Mouse (Mus musculus): ENCODE results near the gene Siah1a. TPM values are rescaled to one million over a fixed set of nuclear protein-coding genes. Genes with fewer than 3 reads are reported as not detected.

Siah1a gene
- polyA plus RNA-seq, 1 experiment from 2014 or later, result 75.6 TPM

- Histone ChIP-seq H3K27me3 (ENCODE audit: control insufficient read depth, insufficient read depth, low read length) (no peaks in the 10 kb centered on the region), H3K36me3 (ENCODE audit: control insufficient read depth, insufficient read depth, low read length) (no peaks in the 10 kb centered on the region), H3K4me2 (ENCODE audit: low read depth) (peak overlapping the region; percentile 24), H3K4me1 (ENCODE audit: control insufficient read depth, insufficient read depth, low read length) (peaks cover 3% of the 10 kb centered on the region; the same call in 1 of the 2 replicates), H3K9ac (ENCODE audit: low read length) (peak overlapping the region; percentile 35; the same call in 1 of the 2 replicates), H3K4me3 (ENCODE audit: low read depth, low read length) (no peak overlapping the region), H3K9me3 (ENCODE audit: control insufficient read depth, low read length) (no peaks in the 10 kb centered on the region), H3K27ac (ENCODE audit: low read depth, low read length) (no peak overlapping the region)
- no peak for ATAC-seq (ENCODE audit: insufficient read depth, low FRiP score, low TSS enrichment)
- WGBS, result 20% methylated on average over 23 of the region's 23 CpGs
- DNase-seq (ENCODE audit: low spot score), result peak; percentile 35
These were observed 11.4 kb upstream of the Siah1a start for GRCm38 (mm10) chr8:86756948-86757733.

- Histone ChIP-seq H3K4me1 (ENCODE audit: control insufficient read depth, insufficient read depth, low read length) (0 out of 2 replicates have a peak, but pooled peaks cover 2% of the 10 kb centered on the region), H3K36me3 (ENCODE audit: control insufficient read depth, insufficient read depth, low read length) (no peaks in the 10 kb centered on the region), H3K27me3 (ENCODE audit: control insufficient read depth, insufficient read depth, low read length) (no peaks in the 10 kb centered on the region), H3K9me3 (ENCODE audit: control insufficient read depth, low read length) (no peaks in the 10 kb centered on the region), H3K4me2 (ENCODE audit: low read depth) (no peak overlapping the region), H3K27ac (ENCODE audit: low read depth, low read length) (no peak overlapping the region), H3K4me3 (ENCODE audit: low read depth, low read length) (no peak overlapping the region), H3K9ac (ENCODE audit: low read length) (no peak overlapping the region)
- DNase-seq (ENCODE audit: low spot score) (no peak), ATAC-seq (ENCODE audit: insufficient read depth, low FRiP score, low TSS enrichment) (no peak)
- 45% methylated on average over 2 of the region's 2 CpGs for WGBS
These were observed 4.1 kb upstream of the Siah1a start for GRCm38 (mm10) chr8:86749842-86750241.

GRCm38 (mm10) chr8:86746511-86746910 is 777 bp upstream of the Siah1a start:
- Histone ChIP-seq H3K36me3 (ENCODE audit: control insufficient read depth, insufficient read depth, low read length) (no peaks in the 10 kb centered on the region), H3K27me3 (ENCODE audit: control insufficient read depth, insufficient read depth, low read length) (no peaks in the 10 kb centered on the region), H3K4me3 (ENCODE audit: low read depth, low read length) (peak overlapping the region; percentile 94), H3K4me2 (ENCODE audit: low read depth) (peak overlapping the region; percentile 61), H3K9me3 (ENCODE audit: control insufficient read depth, low read length) (no peaks in the 10 kb centered on the region), H3K27ac (ENCODE audit: low read depth, low read length) (no peak overlapping the region), H3K9ac (ENCODE audit: low read length) (peak overlapping the region; percentile 99), H3K4me1 (ENCODE audit: control insufficient read depth, insufficient read depth, low read length) (0 out of 2 replicates have a peak, but pooled peaks cover 5% of the 10 kb centered on the region)
- DNase-seq (ENCODE audit: low spot score) (no peak), ATAC-seq (ENCODE audit: insufficient read depth, low FRiP score, low TSS enrichment) (peak; percentile 14; the same call in 1 of the 2 replicates)
- 2% methylated on average over 11 of the region's 11 CpGs for WGBS

- Histone ChIP-seq H3K4me3 (ENCODE audit: low read depth, low read length) (peak overlapping the region; percentile 94), H3K36me3 (ENCODE audit: control insufficient read depth, insufficient read depth, low read length) (no peaks in the 10 kb centered on the region), H3K4me1 (ENCODE audit: control insufficient read depth, insufficient read depth, low read length) (0 out of 2 replicates have a peak, but pooled peaks cover 5% of the 10 kb centered on the region), H3K27ac (ENCODE audit: low read depth, low read length) (peak overlapping the region; percentile 96), H3K9ac (ENCODE audit: low read length) (peak overlapping the region; percentile 99), H3K9me3 (ENCODE audit: control insufficient read depth, low read length) (no peaks in the 10 kb centered on the region), H3K27me3 (ENCODE audit: control insufficient read depth, insufficient read depth, low read length) (no peaks in the 10 kb centered on the region), H3K4me2 (ENCODE audit: low read depth) (peak overlapping the region; percentile 61)
- peak; percentile 81 for ATAC-seq (ENCODE audit: insufficient read depth, low FRiP score, low TSS enrichment)
- DNase-seq (ENCODE audit: low spot score), result peak; percentile 94
- WGBS, result under 1% methylated on average over 38 of the region's 70 CpGs
These were observed 254 bp upstream of the Siah1a start for GRCm38 (mm10) chr8:86745935-86746441.

- peak overlapping the region; percentile 99 for H3K9ac ChIP-seq (ENCODE audit: low read length)
These were observed 1.2 kb downstream of the Siah1a start for GRCm38 (mm10) chr8:86744313-86745220.

GRCm38 (mm10) chr8:86742605-86743345 is 3.0 kb downstream of the Siah1a start:
- no peaks in the 10 kb centered on the region for H3K27me3 ChIP-seq (ENCODE audit: control insufficient read depth, insufficient read depth, low read length)
- no peak overlapping the region for H3K9ac ChIP-seq (ENCODE audit: low read length)
- no peaks in the 10 kb centered on the region for H3K9me3 ChIP-seq (ENCODE audit: control insufficient read depth, low read length)
- H3K4me2 ChIP-seq (ENCODE audit: low read depth), result no peak overlapping the region
- ATAC-seq (ENCODE audit: insufficient read depth, low FRiP score, low TSS enrichment) (no peak), DNase-seq (ENCODE audit: low spot score) (no peak)
- WGBS, result 84% methylated on average over 7 of the region's 7 CpGs
- no peaks in the 10 kb centered on the region for H3K36me3 ChIP-seq (ENCODE audit: control insufficient read depth, insufficient read depth, low read length)
- H3K27ac ChIP-seq (ENCODE audit: low read depth, low read length), result no peak overlapping the region
- 0 out of 2 replicates have a peak, but pooled peaks cover 5% of the 10 kb centered on the region for H3K4me1 ChIP-seq (ENCODE audit: control insufficient read depth, insufficient read depth, low read length)
- no peak overlapping the region for H3K4me3 ChIP-seq (ENCODE audit: low read depth, low read length)

More at GRCm38 (mm10) chr8:86744313-86745220, 1.2 kb downstream of the Siah1a start:
- H3K4me3 ChIP-seq (ENCODE audit: low read depth, low read length), result peak overlapping the region; percentile 94
- H3K4me1 ChIP-seq (ENCODE audit: control insufficient read depth, insufficient read depth, low read length), result 0 out of 2 replicates have a peak, but pooled peaks cover 5% of the 10 kb centered on the region
- no peaks in the 10 kb centered on the region for H3K27me3 ChIP-seq (ENCODE audit: control insufficient read depth, insufficient read depth, low read length)
- 5% methylated on average over 18 of the region's 18 CpGs for WGBS
- H3K27ac ChIP-seq (ENCODE audit: low read depth, low read length), result peak overlapping the region; percentile 96
- no peaks in the 10 kb centered on the region for H3K36me3 ChIP-seq (ENCODE audit: control insufficient read depth, insufficient read depth, low read length)
- H3K4me2 ChIP-seq (ENCODE audit: low read depth), result peak overlapping the region; percentile 50
- no peaks in the 10 kb centered on the region for H3K9me3 ChIP-seq (ENCODE audit: control insufficient read depth, low read length)
- ATAC-seq (ENCODE audit: insufficient read depth, low FRiP score, low TSS enrichment) (no peak), DNase-seq (ENCODE audit: low spot score) (no peak)

GRCm38 (mm10) chr8:86741627-86742026 is 4.1 kb downstream of the Siah1a start:
- Histone ChIP-seq H3K4me1 (ENCODE audit: control insufficient read depth, insufficient read depth, low read length) (0 out of 2 replicates have a peak, but pooled peaks cover 3% of the 10 kb centered on the region), H3K4me3 (ENCODE audit: low read depth, low read length) (no peak overlapping the region), H3K27ac (ENCODE audit: low read depth, low read length) (no peak overlapping the region), H3K27me3 (ENCODE audit: control insufficient read depth, insufficient read depth, low read length) (no peaks in the 10 kb centered on the region), H3K9ac (ENCODE audit: low read length) (no peak overlapping the region), H3K9me3 (ENCODE audit: control insufficient read depth, low read length) (no peaks in the 10 kb centered on the region), H3K36me3 (ENCODE audit: control insufficient read depth, insufficient read depth, low read length) (no peaks in the 10 kb centered on the region), H3K4me2 (ENCODE audit: low read depth) (no peak overlapping the region)
- ATAC-seq (ENCODE audit: insufficient read depth, low FRiP score, low TSS enrichment) (no peak), DNase-seq (ENCODE audit: low spot score) (no peak)

- H3K9me3 ChIP-seq (ENCODE audit: control insufficient read depth, low read length), result no peaks in the 10 kb centered on the region
- 0 out of 2 replicates have a peak, but pooled peaks cover 3% of the 10 kb centered on the region for H3K4me1 ChIP-seq (ENCODE audit: control insufficient read depth, insufficient read depth, low read length)
- ATAC-seq (ENCODE audit: insufficient read depth, low FRiP score, low TSS enrichment), result no peak
- no peak overlapping the region for H3K27ac ChIP-seq (ENCODE audit: low read depth, low read length)
- H3K9ac ChIP-seq (ENCODE audit: low read length), result no peak overlapping the region
- H3K27me3 ChIP-seq (ENCODE audit: control insufficient read depth, insufficient read depth, low read length), result no peaks in the 10 kb centered on the region
- H3K4me2 ChIP-seq (ENCODE audit: low read depth), result no peak overlapping the region
- H3K4me3 ChIP-seq (ENCODE audit: low read depth, low read length), result no peak overlapping the region
- DNase-seq (ENCODE audit: low spot score), result no peak
- H3K36me3 ChIP-seq (ENCODE audit: control insufficient read depth, insufficient read depth, low read length), result no peaks in the 10 kb centered on the region
These were observed 4.8 kb downstream of the Siah1a start for GRCm38 (mm10) chr8:86740899-86741298.
